Mouse (Mus musculus) kidney, adult 2 months (tissue): Measurements from ENCODE around the gene Hoxc11.

Experiments
- CTCF ChIP-seq: fragments of 200-500 bp; conservative IDR thresholded peaks from 2 replicates; pipeline ENCODE4 v1.5.1; 2011; ENCODE audit warnings: low read depth, mild to moderate bottlenecking, control low read depth, low read length, moderate library complexity, mixed read lengths; ENCODE audit not compliant: insufficient read depth, insufficient read length
- POLR2A ChIP-seq: fragments of 200-500 bp; IDR thresholded peaks from one replicate; pipeline ENCODE4 v1.6.1; 2011; ENCODE audit warnings: low read depth, low read length, control low read depth

- no peak for TF ChIP-seq CTCF
- TF ChIP-seq POLR2A = no peak
Measured at GRCm38 (mm10) chr15:102955007-102955382, 768 bp downstream of the Hoxc11 start.
